Mouse (Mus musculus) yolk sac, embryonic 10.5 days (tissue): ENCODE data around the gene Olfr239.
"Not testable (repeated sequence)": the region's sequence is repeated elsewhere in the genome, so short reads cannot be mapped to it uniquely, and the experiment has no call there.

Experiments
- DNase-seq: peaks from one replicate; pipeline ENCODE4 v3.0.0-alpha.2; 2017; ENCODE audit warnings: low spot score

Olfr239 gene

GRCm38 (mm10) chr17:33191002-33191401 is at the start of gene Olfr239:
Gene Olfr239, plus strand, starts transcription at chr17:33191302.
- DNase-seq = not testable (repeated sequence)

- DNase-seq = not testable (repeated sequence)
Observed at GRCm38 (mm10) chr17:33168147-33168546, 23.0 kb upstream of the Olfr239 start, which contains the start of gene Olfr55. Gene Olfr55, plus strand, starts transcription at chr17:33168447.

GRCm38 (mm10) chr17:33221590-33221989 is 30.5 kb downstream of the Olfr239 start, which contains the start of gene Olfr1564:
Gene Olfr1564, minus strand, starts transcription at chr17:33221690.
- no peak for DNase-seq

GRCm38 (mm10) chr17:33236646-33237045 is 45.5 kb downstream of the Olfr239 start:
- not testable (repeated sequence) for DNase-seq
